Mouse (Mus musculus): ENCODE measurements at regions not wholly inside any gene's neighbourhood (a gene's known extent, or its start where the extent isn't known, plus 50 kb on each side); places are given as distances from the start of the nearest gene placed in this dataset.

- DNase-seq (ENCODE audit: low spot score), result no peak
Observed at GRCm38 (mm10) chr12:99643016-99643415, 79.6 kb upstream of the Foxn3 start.

GRCm38 (mm10) chr12:99642131-99642895, 78.9 kb upstream of the Foxn3 start:
- no peak for DNase-seq (ENCODE audit: low spot score)

GRCm38 (mm10) chr12:99641278-99641677, 77.9 kb upstream of the Foxn3 start:
- no peak for DNase-seq (ENCODE audit: low spot score)

GRCm38 (mm10) chr12:99640214-99641151, 77.1 kb upstream of the Foxn3 start:
- DNase-seq (ENCODE audit: low spot score), result no peak

GRCm38 (mm10) chr12:99639847-99640213, 76.4 kb upstream of the Foxn3 start:
- DNase-seq (ENCODE audit: low spot score), result no peak

- DNase-seq (ENCODE audit: low spot score), result no peak
Observed at GRCm38 (mm10) chr12:99639118-99639517, 75.7 kb upstream of the Foxn3 start.

GRCm38 (mm10) chr12:99637986-99638385, 74.6 kb upstream of the Foxn3 start:
- no peak for DNase-seq (ENCODE audit: low spot score)

GRCm38 (mm10) chr12:99636234-99636633, 72.9 kb upstream of the Foxn3 start:
- DNase-seq (ENCODE audit: low spot score), result no peak

- DNase-seq (ENCODE audit: low spot score), result no peak
Observed at GRCm38 (mm10) chr12:99635361-99635760, 72.0 kb upstream of the Foxn3 start.

- DNase-seq (ENCODE audit: low spot score), result no peak
Observed at GRCm38 (mm10) chr12:99634726-99635125, 71.3 kb upstream of the Foxn3 start.

- no peak for DNase-seq (ENCODE audit: low spot score)
Observed at GRCm38 (mm10) chr12:99633678-99634077, 70.3 kb upstream of the Foxn3 start.

- DNase-seq (ENCODE audit: low spot score), result no peak
Observed at GRCm38 (mm10) chr12:99632988-99633387, 69.6 kb upstream of the Foxn3 start.

- DNase-seq (ENCODE audit: low spot score), result no peak
Observed at GRCm38 (mm10) chr12:99629606-99630005, 66.2 kb upstream of the Foxn3 start.

GRCm38 (mm10) chr12:99628421-99628820, 65.0 kb upstream of the Foxn3 start:
- no peak for DNase-seq (ENCODE audit: low spot score)

GRCm38 (mm10) chr12:99627898-99628231, 64.5 kb upstream of the Foxn3 start:
- DNase-seq (ENCODE audit: low spot score), result peak; percentile 90

GRCm38 (mm10) chr12:99627201-99627897, 64.0 kb upstream of the Foxn3 start:
- no peak for DNase-seq (ENCODE audit: low spot score)

GRCm38 (mm10) chr12:99626147-99626546, 62.8 kb upstream of the Foxn3 start:
- DNase-seq (ENCODE audit: low spot score), result no peak

GRCm38 (mm10) chr12:99625094-99625493, 61.7 kb upstream of the Foxn3 start:
- DNase-seq (ENCODE audit: low spot score), result no peak

- no peak for DNase-seq (ENCODE audit: low spot score)
Observed at GRCm38 (mm10) chr12:99622238-99622637, 58.9 kb upstream of the Foxn3 start.

GRCm38 (mm10) chr12:99617241-99617804, 53.9 kb upstream of the Foxn3 start:
- no peak for DNase-seq (ENCODE audit: low spot score)

- DNase-seq (ENCODE audit: low spot score), result no peak
Observed at GRCm38 (mm10) chr12:99614420-99614819, 51.0 kb upstream of the Foxn3 start.

All from left cerebral cortex, adult 11 months (tissue).